Mouse (Mus musculus) heart, adult 9 months (tissue): ENCODE data around the gene Soga3.
A peak's percentile ranks its signal among the peaks of the same experiment; 100 is the strongest.

ENCODE experiments used
- DNase-seq, 2 experiments: peaks; one replicate each; pipeline ENCODE4 v3.0.0; 2022; ENCODE audit warnings: low spot score in 2 of 2

The Soga3 gene

DNA sequence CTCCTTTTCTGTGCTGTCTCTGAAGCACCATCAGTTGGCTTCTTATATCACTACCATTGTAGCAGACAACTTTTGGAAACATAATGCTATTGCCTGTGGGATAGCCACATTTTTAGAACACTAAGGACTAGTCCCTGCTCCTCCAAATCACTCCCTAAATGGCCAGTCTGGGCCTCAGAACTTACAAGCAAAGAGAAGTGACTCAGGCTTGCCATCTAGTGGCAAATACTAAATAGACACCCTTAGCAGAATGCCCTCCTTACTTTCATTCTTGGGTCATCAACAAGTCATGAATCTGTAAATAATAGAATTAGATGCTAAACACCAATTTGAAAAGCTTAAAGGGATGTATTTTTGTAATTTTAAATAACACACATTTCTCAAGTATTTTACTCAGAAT lies 63.1 kb downstream of the Soga3 start:
- DNase-seq, result no peak

DNA sequence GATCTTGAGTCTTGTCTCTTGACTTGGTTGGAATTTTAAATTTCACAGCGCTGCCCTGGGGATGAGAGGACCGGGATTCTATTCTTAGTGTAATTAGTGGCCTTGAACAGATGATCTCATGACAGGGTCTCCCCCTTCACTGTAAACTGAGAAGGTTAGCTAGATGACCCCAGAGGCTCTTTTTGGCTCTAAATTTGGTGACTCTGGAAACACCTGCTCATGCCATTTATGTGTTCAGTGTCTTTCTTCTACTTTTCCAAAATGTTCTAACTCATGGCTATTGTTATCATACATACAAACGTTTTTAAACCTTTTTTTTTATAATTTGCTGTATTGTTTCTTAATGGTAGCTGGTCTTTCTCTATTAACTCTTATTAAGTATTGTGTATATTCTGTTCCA lies 65.1 kb downstream of the Soga3 start:
- no peak for DNase-seq

DNA sequence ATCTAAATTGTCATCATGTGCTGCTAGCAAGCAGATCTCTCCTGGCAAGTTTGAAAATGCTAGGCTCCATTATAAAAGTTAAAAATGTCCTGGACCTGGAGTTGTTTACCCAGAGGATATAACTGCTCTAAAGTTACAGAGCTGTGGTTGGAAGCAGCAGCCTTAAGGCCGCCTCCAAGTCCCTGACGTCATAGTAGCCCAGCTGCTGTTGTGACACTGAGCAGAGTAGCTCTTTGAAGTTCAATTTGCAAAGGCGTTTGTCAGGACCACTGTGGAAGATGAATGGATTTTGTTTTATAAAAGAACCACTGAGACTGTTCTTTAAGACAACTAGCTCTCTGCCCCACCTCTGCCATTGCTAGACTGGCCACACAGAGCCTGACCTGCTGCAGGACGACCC lies 67.8 kb downstream of the Soga3 start, which contains the start of gene 9330159F19Rik:
Gene 9330159F19Rik (plus strand): TSS at position 154 of the 400 bp plus-strand sequence.
- peak; percentile 4 to 33 for DNase-seq

DNA sequence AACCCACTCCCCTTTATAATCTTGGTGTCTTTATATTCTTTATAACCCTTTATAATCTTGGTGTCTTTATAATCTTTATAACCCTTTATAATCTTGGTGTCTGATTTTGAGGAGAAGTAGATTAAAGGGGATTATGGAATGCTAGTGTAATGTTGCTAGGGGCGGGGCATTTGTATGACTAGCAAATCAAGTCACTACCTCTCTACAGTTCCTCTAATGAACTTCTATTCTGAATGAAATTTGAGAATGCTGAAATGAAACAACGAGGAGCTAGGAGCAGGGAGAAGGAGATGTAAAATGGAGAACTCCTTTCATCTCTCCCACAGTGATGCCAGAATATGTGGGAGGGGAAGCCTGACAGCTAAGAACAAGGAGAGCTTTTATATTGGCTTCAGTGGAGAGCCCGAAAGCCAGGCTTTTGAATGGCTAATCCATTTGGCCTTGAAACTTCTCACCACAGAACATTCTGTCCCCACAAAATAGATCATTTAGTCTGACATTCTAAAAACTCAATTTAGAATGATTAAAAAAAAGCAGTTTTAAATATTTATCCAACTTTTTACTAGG lies 70.0 kb downstream of the Soga3 start:
- peak in 1 of 2 experiments; percentile 40 for DNase-seq

DNA sequence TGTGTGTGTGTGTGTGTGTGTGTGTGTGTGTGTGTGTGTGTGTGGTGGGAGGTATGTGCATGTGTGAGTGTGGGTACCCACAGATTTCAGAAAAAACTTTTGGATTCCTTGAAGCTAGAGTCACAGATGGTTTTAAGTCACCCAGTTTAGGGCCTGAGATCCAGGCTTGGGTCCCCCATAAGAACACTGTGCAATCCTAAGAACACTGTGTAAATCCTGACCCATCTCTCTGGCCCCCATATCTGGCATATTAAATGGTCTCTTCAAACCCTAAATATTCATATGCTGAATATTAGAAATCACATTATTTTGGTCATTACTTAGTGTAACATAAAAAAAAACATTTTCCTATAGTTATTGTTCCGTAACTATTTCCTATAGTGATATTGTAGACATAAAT lies 73.3 kb downstream of the Soga3 start:
- no peak for DNase-seq

DNA sequence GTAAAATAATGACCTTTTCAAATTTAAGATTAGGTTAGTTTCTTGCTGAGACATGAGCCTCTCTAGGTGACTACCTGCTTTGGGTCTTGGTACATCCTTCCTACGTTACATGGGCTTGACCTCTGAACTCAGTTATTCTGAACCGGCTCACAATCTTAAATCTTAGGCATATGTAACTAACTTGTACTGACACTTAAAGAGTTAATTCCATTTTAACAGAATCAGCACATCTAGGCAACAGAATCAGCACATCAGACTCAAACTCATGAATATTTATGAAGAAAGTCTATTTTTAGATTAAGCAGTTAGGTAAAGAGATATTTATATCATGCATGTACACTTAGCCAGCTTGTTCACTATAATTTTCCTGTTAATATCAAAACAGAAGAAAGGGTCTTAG lies 73.8 kb downstream of the Soga3 start:
- DNase-seq, result no peak

DNA sequence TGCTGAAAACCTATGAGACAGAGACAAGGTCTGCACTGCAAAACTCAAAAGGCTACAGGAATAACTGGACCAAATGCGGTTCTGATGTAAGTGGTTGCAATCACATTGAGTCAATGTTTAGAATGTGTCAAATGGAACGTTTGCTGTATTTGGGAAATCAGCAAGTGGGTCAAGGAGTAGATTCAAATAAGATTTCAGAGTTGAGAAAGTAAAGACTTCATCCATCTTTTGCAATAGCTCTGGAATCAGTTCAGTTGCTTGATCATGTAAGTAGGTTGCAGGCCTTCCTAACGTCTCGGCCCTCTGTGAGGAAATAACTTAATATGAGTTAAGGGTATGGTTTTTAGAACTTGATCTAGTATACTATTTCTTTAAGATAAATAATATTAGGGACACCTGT lies 81.7 kb downstream of the Soga3 start:
- DNase-seq, result no peak

DNA sequence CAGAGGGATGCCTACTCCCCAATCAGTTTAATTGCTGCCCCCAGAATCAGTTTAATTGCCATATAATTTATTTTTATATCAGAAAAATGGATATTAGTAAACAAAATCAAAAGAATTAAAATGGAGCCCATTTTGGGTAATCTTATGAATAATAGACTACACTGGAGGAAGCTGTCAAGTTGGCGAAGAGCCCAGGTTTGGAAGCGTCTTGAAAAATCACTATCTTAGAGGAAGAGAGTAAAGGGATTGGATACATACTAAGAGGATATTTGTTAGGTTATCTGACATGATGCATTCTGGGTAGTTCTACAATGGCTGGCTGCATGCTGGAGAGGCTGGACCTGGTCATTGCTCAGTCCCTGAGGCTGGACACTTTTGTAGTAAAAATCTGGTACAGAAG lies 87.6 kb downstream of the Soga3 start:
- DNase-seq, result no peak
